Mouse (Mus musculus): Measurements from ENCODE around the gene Tcf12.

Tcf12 gene

DNA sequence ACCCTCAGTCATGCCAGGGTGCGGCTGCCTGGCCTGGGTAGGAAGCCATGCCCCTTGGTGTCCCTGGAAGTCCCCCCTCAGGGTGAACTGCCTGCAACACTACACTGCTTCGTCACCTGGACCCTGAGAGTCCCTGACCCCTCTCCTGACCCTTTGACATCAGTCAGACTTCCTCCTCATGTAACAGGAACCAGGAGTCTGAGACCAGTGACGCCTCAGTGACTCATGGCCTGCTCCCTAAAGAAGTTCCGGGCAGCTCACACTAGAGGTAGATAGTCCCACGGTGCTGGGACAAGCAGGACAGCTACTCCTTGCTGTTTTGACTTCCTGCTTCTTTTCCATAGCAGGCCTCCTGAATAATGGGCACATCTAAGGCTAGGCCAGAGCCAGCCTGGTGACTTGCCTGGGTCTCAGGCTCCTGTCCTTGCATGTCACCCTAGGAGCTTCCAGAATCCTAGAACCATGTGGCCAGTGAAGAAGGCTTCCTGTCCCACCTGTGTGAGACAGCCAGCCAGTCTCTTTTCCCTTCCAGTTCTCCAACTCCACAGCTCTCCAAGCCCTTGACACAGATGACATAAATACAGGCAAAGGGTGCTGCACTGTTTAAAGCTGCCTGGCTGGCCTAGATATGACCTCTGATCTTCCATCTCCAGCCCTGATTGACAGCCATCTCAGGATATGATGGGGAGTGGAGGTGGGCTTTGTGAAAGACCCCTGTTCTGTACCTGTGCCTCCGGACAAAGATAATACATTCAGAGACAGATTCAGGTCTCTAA, 305.8 kb downstream of the Tcf12 start:
- DNase-seq (ENCODE audit: low spot score), result no peak

DNA sequence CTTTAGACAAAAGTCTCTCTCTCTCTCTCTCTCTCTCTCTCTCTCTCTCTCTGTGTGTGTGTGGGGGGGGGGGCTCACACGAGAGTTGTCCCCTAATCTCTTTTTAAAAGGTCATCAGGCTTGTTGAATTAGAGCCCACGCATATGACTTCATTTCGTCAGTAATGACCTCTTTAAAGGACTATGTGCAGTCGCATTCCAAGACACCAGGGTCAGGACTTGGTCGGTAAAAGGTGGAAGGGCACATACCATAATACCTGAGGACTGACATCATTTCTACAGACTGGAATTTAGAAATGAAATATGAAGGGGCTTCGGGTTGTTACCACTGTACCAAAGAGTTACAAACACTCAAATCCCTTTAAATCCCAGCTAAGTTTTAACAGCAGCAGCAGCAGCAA, 307.6 kb downstream of the Tcf12 start:
- no peak for DNase-seq (ENCODE audit: low spot score)

DNA sequence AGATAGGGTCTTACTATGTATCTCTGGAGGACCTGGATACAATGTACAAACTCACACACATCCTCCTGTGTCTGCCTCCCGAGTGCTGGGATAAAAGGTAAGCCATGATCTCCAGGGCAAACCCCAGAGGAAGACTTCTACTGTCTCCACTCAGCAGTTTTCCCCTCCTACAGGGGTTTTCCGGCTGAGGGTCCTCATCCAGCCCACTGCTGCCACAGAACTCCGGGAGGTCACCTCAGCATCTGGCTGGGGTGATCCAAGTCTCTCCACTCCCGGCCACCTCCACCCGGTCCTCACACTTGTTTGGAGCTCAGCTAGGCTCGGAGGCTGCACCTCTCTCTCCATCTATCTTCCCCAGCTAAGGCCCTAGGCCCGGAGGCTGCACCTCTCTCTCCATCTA, 308.4 kb downstream of the Tcf12 start:
- no peak for DNase-seq (ENCODE audit: low spot score)

DNA sequence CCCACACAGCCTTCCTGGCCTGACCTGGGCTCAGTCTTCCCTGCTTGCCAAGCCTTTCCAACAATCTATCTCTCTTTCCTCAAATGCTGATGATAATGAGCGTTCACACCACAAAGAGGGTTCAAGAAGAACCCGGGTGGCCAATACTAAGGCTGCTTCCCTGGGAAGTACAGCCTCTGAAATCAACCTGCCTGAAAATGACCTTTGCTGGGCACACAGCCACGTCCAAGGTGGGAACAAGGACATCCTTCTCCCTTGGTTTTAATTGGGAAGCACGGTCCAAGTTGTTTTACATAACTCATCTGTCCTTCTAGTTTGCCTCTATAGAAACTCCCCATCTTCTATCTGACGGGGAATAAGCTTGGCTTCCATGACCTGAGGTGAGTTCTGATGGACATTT, 312.1 kb downstream of the Tcf12 start:
- no peak for DNase-seq (ENCODE audit: low spot score)

DNA sequence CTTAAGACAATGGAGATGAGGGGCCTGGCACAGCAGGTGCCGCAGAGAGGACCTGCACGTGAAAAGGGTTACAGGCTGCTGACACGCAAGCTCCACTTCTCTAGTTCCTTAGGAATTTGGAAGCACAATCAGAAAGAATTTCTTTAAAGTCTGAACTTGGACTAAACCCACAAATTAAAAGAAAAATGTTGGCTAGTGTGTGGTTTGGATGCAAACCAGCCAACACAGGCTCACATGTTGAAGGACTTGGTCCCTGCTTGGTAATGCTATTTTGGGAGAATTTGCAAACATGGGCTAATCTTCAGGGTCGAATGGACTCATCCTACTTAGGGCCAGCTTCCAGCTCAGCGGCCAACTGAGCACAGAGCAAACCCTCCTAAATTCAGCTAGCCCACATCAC, 313.5 kb downstream of the Tcf12 start:
- no peak for DNase-seq (ENCODE audit: low spot score)
